Mouse (Mus musculus): ENCODE measurements around the gene Aicda. TPM values are rescaled to one million over a fixed set of nuclear protein-coding genes. Genes with fewer than 3 reads are reported as not detected.

Aicda gene
- total and polyA plus RNA-seq, 3 experiments, result 0.03 TPM; not detected in 2

- Histone ChIP-seq H3K9me3 (replicated peaks; ENCODE audit: insufficient read depth, low read length) (no peaks in the 10 kb centered on the region), H3K36me3 (ENCODE audit: control insufficient read depth in 1 of 2, insufficient read depth in 2 of 2, low read length in 2 of 2) (peaks cover 0 to 3% of the 10 kb centered on the region in 2 experiments; a peak in 1 of 4 replicates), H3K27me3 (ENCODE audit: control insufficient read depth in 1 of 2, insufficient read depth in 2 of 2, low read length in 2 of 2) (no peaks in the 10 kb centered on the region), H3K27ac (ENCODE audit: control insufficient read depth, low read depth, low read length) (no peak overlapping the region), H3K4me1 (ENCODE audit: control insufficient read depth in 1 of 2, insufficient read depth in 2 of 2, low read length in 2 of 2) (no peaks in the 10 kb centered on the region), H3K4me3 (ENCODE audit: control insufficient read depth in 1 of 2, insufficient read depth in 1 of 2, low read depth in 2 of 2, low read length in 2 of 2) (no peak overlapping the region), H3K9ac (ENCODE audit: control insufficient read depth, low read depth, low read length, poor library complexity, severe bottlenecking) (no peak overlapping the region), H3K79me2 (ENCODE audit: control insufficient read depth, insufficient read depth, low read length, poor library complexity) (no peaks in the 10 kb centered on the region)
- TF ChIP-seq SMC3 (IDR thresholded peaks at IDR 0.05; ENCODE audit: low read depth, low read length) (no peak), TBP (IDR thresholded peaks at IDR 0.05; ENCODE audit: low read depth, low read length) (no peak), MAZ (IDR thresholded peaks at IDR 0.05; ENCODE audit: low read depth, low read length) (no peak), USF2 (IDR thresholded peaks at IDR 0.05; ENCODE audit: borderline replicate concordance in 1 of 2, insufficient read depth in 1 of 2, low read depth in 1 of 2, low read length in 2 of 2) (no peak), NRF1 (IDR thresholded peaks at IDR 0.05; ENCODE audit: insufficient read depth, low read depth, low read length, poor library complexity, severe bottlenecking) (no peak), ZC3H11A (IDR thresholded peaks at IDR 0.05; ENCODE audit: low read depth, low read length) (no peak), NELFE (IDR thresholded peaks at IDR 0.05; ENCODE audit: low read depth, low read length) (no peak), ZKSCAN1 (IDR thresholded peaks at IDR 0.05; ENCODE audit: low read depth, low read length) (no peak), GATA1 (IDR thresholded peaks at IDR 0.05; ENCODE audit: low read depth, low read length) (no peak), HCFC1 (IDR thresholded peaks at IDR 0.05; ENCODE audit: low read depth, low read length) (no peak), EP300 (IDR thresholded peaks at IDR 0.05; ENCODE audit: low read depth in 1 of 2, low read length in 2 of 2) (no peak), CTCF (IDR thresholded peaks at IDR 0.05 in 2 of 3, conservative IDR thresholded peaks at IDR 0.05 in 1 of 3; ENCODE audit: control insufficient read depth in 1 of 3, insufficient read depth in 1 of 3, low read depth in 2 of 3, low read length in 3 of 3, poor library complexity in 1 of 3, severe bottlenecking in 1 of 3) (no peak), POLR2AphosphoS5 (IDR thresholded peaks at IDR 0.05; ENCODE audit: borderline replicate concordance, low read depth, low read length) (no peak), ELF1 (IDR thresholded peaks at IDR 0.05; ENCODE audit: low read depth, low read length) (no peak), MAFK (IDR thresholded peaks at IDR 0.05; ENCODE audit: borderline replicate concordance, low read depth, low read length) (no peak)
- DNase-seq (ENCODE audit: low read depth, low spot score), result no peak
These were observed 37.6 kb downstream of the Aicda start for GRCm38 (mm10) chr6:122591027-122591758.

DNA sequence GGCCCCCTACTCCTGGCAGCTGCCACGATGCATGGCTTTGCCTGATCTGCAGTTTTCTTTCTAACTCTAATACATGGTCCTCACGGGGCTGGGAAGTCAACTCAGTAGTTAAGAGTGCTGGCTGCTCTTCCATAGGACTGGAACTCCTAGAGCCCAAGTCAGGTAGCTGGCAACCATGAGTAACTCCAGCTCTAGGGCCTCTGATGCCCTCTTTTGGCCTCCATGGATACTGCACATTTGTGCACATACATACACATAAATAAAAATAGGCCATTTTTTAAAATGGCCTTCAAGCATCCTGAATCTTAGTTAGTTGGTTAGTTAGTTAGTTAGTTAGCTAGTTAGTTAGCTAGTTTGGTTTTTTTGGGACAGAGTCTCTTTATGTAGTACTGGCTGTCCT lies 39.3 kb downstream of the Aicda start:
- H3K27ac ChIP-seq (ENCODE audit: control insufficient read depth, low read depth, low read length), result no peak overlapping the region
- no peak overlapping the region for H3K9ac ChIP-seq (ENCODE audit: control insufficient read depth, low read depth, low read length, poor library complexity, severe bottlenecking)
- H3K4me1 ChIP-seq (ENCODE audit: control insufficient read depth in 1 of 2, insufficient read depth in 2 of 2, low read length in 2 of 2), result peaks cover 0 to 3% of the 10 kb centered on the region in 2 experiments; a peak in 1 of 4 replicates
- H3K9me3 ChIP-seq (replicated peaks; ENCODE audit: insufficient read depth, low read length), result no peaks in the 10 kb centered on the region
- peak; percentile 8 to 36 (median 29); a peak in 4 of 6 replicates for TF ChIP-seq CTCF (IDR thresholded peaks at IDR 0.05 in 2 of 3, conservative IDR thresholded peaks at IDR 0.05 in 1 of 3; ENCODE audit: control insufficient read depth in 1 of 3, insufficient read depth in 1 of 3, low read depth in 2 of 3, low read length in 3 of 3, poor library complexity in 1 of 3, severe bottlenecking in 1 of 3)
- TF ChIP-seq RAD21 (IDR thresholded peaks at IDR 0.05; ENCODE audit: low read depth, low read length), result peak; percentile 2; the same call in 1 of the 2 replicates
- no peak for TF ChIP-seq NRF1 (IDR thresholded peaks at IDR 0.05; ENCODE audit: insufficient read depth, low read depth, low read length, poor library complexity, severe bottlenecking)
- peaks cover 0 to 2% of the 10 kb centered on the region in 2 experiments; a peak in 1 of 4 replicates for H3K36me3 ChIP-seq (ENCODE audit: control insufficient read depth in 1 of 2, insufficient read depth in 2 of 2, low read length in 2 of 2)
- no peak overlapping the region for H3K4me3 ChIP-seq (ENCODE audit: control insufficient read depth in 1 of 2, insufficient read depth in 1 of 2, low read depth in 2 of 2, low read length in 2 of 2)
- no peak for DNase-seq (ENCODE audit: low read depth, low spot score)
- no peaks in the 10 kb centered on the region for H3K79me2 ChIP-seq (ENCODE audit: control insufficient read depth, insufficient read depth, low read length, poor library complexity)
- H3K27me3 ChIP-seq (ENCODE audit: control insufficient read depth in 1 of 2, insufficient read depth in 2 of 2, low read length in 2 of 2), result no peaks in the 10 kb centered on the region
